Mouse (Mus musculus) forebrain, embryonic 10.5 days (tissue): ENCODE results near the gene Tfap2a. TPM values are rescaled to one million over a fixed set of nuclear protein-coding genes. Genes with fewer than 3 reads are reported as not detected.

Experiments used
- DNase-seq: peaks from one replicate; pipeline ENCODE4 v3.0.0-alpha.2; 2017; ENCODE audit warnings: low spot score; ENCODE audit errors: extremely low spot score
- H3K27ac ChIP-seq: fragments of 300-500 bp; sonication (generic); 2 replicates; pipeline ENCODE4 v1.5.1; 2016; ENCODE audit warnings: mild to moderate bottlenecking
- H3K27me3 ChIP-seq: fragments of 300-500 bp; sonication (generic); 2 replicates; pipeline ENCODE4 v1.6.1; 2016; ENCODE audit warnings: mild to moderate bottlenecking; ENCODE audit not compliant: poor library complexity, severe bottlenecking
- H3K36me3 ChIP-seq: fragments of 300-500 bp; sonication (generic); replicated peaks from 2 replicates; pipeline ENCODE4 v1.6.1; 2016; ENCODE audit warnings: mild to moderate bottlenecking, moderate library complexity
- H3K4me1 ChIP-seq: fragments of 300-500 bp; sonication (generic); 2 replicates; pipeline ENCODE4 v1.6.1; 2016
- H3K4me3 ChIP-seq: fragments of 300-500 bp; sonication (generic); 2 replicates; pipeline ENCODE4 v1.5.1; 2016; ENCODE audit warnings: mild to moderate bottlenecking, moderate library complexity
- H3K9me3 ChIP-seq: fragments of 300-500 bp; sonication (generic); 2 replicates; pipeline ENCODE4 v1.6.1; 2016; ENCODE audit warnings: mild to moderate bottlenecking, moderate library complexity
- WGBS: fragments of 180-500 bp; shearing (Covaris S2); methylation state at CpG from one replicate; pipeline ENCODE4 v1.1.7; 2016; 5-methylcytosine and 5-hydroxymethylcytosine counted together
- polyA plus RNA-seq: library from polyadenylated mRNA; unstranded; fragments of >200 nt; fragmentation: Nextera tagmentation; extraction: Ambion mirVana; gene quantifications from 2 replicates; pipeline ENCODE4 v1.2.1, GENCODE M21; 2016

Gene Tfap2a
- polyA plus RNA-seq, 1 experiment from 2014 or later, result 5.1 TPM

DNA sequence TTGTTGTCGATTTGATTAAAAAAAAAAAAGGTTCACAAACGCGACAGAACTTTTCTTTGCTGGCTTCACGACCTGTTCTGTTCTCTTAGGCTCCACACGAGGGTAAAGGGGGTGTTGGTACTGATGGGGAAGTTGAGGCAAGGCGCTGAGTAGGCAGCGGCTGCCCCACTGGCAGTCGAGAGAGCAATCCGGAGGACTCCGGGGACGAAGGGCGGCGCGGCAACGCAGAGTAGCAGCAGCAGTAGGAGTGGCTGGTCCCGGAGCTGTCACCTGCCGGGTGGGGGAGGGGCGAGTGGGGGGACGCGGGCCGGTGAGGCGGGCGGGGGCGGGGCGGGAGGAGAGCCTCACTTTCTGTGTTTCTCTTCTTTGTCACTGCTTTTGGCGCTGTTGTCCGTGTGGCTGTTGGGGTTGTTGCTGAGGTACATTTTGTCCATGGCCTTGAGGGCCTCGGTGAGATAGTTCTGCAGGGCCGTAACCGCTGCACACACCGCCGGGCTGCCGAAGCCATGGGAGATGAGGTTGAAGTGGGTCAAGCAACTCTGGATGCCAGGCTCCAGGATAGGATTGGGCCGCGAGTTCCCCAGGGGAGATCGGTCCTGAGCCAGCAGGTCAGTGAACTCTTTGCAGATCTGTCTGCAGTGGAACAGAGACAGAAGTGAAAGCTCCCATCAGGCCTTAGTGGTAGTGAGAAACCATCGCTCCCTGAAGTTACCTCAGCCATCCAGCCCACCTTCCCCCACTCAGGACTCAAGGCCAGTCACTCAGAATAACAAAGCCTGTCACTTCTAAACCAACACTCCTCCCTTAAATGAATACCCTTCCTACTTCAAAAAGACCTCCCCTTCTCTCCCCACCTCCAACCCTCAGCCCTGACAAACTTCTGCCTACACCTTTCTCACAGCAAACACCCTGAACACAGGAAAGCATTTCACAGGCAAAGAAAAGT is 21.1 kb downstream of the Tfap2a start:
- H3K36me3 ChIP-seq, result no peaks in the 10 kb centered on the region
- H3K27me3 ChIP-seq, result peaks cover 100% of the 10 kb centered on the region
- no peak for DNase-seq
- 0 out of 2 replicates have a peak overlapping the region, but pooled peaks have one; percentile 30 for H3K27ac ChIP-seq
- H3K4me1 ChIP-seq, result peaks cover 45% of the 10 kb centered on the region
- H3K4me3 ChIP-seq, result peak overlapping the region; percentile 23
- WGBS, result 7% methylated on average over 31 of the region's 37 CpGs
- no peaks in the 10 kb centered on the region for H3K9me3 ChIP-seq

DNA sequence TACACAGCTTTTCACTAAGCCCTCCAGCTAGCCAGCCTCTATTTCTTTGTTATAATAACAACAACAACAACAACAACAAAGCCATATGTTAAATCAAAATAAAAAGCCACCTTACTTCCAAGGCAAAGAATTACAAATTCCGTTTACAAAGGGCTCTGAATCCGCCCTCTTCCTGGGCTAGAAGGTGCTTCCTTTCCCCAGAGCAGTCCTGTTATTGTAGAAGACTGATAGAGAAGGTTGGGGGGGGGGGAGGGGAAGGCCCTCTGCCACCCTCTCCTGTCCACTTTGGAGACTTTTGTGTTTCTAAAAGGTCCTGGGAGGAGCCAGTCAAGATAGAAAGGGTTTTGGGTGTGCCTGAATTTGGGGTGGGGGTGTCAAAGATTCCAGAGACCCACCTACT is 23.6 kb downstream of the Tfap2a start:
- no peak for DNase-seq
- no peak overlapping the region for H3K27ac ChIP-seq
- H3K27me3 ChIP-seq, result peaks cover 100% of the 10 kb centered on the region
- H3K4me3 ChIP-seq, result no peak overlapping the region
- H3K36me3 ChIP-seq, result no peaks in the 10 kb centered on the region
- no peaks in the 10 kb centered on the region for H3K9me3 ChIP-seq
- H3K4me1 ChIP-seq, result peaks cover 62% of the 10 kb centered on the region
- 7% methylated on average over 2 of the region's 2 CpGs for WGBS

- WGBS, result 11% methylated on average over 5 of the region's 5 CpGs
- no peak for DNase-seq
- peaks cover 63% of the 10 kb centered on the region for H3K4me1 ChIP-seq
These were observed 24.5 kb downstream of the Tfap2a start for GRCm38 (mm10) chr13:40713681-40714080.

DNA sequence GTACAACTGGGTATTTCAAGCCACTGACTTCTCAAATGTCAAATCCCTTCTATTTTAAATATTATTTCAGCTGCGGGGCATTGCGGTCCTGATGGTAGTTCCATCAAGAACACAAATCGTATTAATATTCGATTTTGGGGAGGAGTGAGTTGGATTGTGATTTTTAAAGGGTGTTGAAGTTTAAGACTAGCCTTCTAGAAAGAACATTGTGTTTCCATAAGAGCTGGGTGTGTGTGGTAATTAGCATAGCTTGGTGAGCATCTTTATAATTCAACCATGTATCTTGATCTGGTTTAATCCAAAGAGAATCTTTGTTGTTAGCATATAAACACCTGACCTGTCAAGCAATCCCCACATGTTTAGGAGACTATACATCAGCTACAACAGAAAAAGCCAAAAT is 24.9 kb downstream of the Tfap2a start:
- WGBS, result 9% methylated on average over 4 of the region's 4 CpGs

More at GRCm38 (mm10) chr13:40713681-40714080, 24.5 kb downstream of the Tfap2a start:
- Histone ChIP-seq H3K27ac (no peak overlapping the region), H3K36me3 (no peaks in the 10 kb centered on the region), H3K9me3 (no peaks in the 10 kb centered on the region), H3K27me3 (peaks cover 100% of the 10 kb centered on the region), H3K4me3 (no peak overlapping the region)

DNA sequence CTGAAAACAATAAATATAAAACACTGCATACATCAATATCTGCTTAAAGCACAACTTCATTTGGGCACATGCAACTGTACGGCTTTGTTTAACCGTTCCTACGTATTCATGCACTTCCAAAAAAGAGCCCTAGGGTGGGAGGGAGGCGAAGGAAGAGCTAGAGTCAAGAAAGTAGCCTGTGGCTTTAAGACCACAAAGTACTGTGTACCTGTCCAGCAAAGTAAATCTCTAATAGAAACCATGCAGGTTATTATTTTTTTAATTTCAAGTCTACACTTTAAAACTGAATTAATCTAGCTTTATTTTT is 25.7 kb downstream of the Tfap2a start:
- no peaks in the 10 kb centered on the region for H3K9me3 ChIP-seq
- WGBS, result under 1% methylated on average over 4 of the region's 4 CpGs

More for the DNA sequence above, 24.9 kb downstream of the Tfap2a start:
- DNase-seq, result no peak
- no peaks in the 10 kb centered on the region for H3K9me3 ChIP-seq
- peaks cover 100% of the 10 kb centered on the region for H3K27me3 ChIP-seq
- H3K36me3 ChIP-seq, result no peaks in the 10 kb centered on the region
- H3K4me1 ChIP-seq, result peaks cover 68% of the 10 kb centered on the region
- no peak overlapping the region for H3K27ac ChIP-seq
- no peak overlapping the region for H3K4me3 ChIP-seq

GRCm38 (mm10) chr13:40711661-40712525 is 26.3 kb downstream of the Tfap2a start:
- DNase-seq, result no peak
- Histone ChIP-seq H3K9me3 (no peaks in the 10 kb centered on the region), H3K36me3 (no peaks in the 10 kb centered on the region), H3K27ac (no peak overlapping the region), H3K4me1 (peaks cover 65% of the 10 kb centered on the region), H3K27me3 (peaks cover 100% of the 10 kb centered on the region), H3K4me3 (no peak overlapping the region)
- WGBS, result 1% methylated on average over 7 of the region's 7 CpGs

More for the DNA sequence above, 25.7 kb downstream of the Tfap2a start:
- DNase-seq, result no peak
- H3K4me3 ChIP-seq, result no peak overlapping the region
- no peaks in the 10 kb centered on the region for H3K36me3 ChIP-seq
- H3K4me1 ChIP-seq, result peaks cover 69% of the 10 kb centered on the region
- H3K27me3 ChIP-seq, result peaks cover 100% of the 10 kb centered on the region
- H3K27ac ChIP-seq, result no peak overlapping the region

GRCm38 (mm10) chr13:40710062-40710342 is 28.2 kb downstream of the Tfap2a start:
- no peaks in the 10 kb centered on the region for H3K36me3 ChIP-seq
- peak overlapping the region; percentile 24; the same call in 1 of the 2 replicates for H3K4me3 ChIP-seq
- DNase-seq, result no peak
- no peaks in the 10 kb centered on the region for H3K9me3 ChIP-seq
- peaks cover 78% of the 10 kb centered on the region for H3K4me1 ChIP-seq
- H3K27me3 ChIP-seq, result peaks cover 100% of the 10 kb centered on the region
- H3K27ac ChIP-seq, result no peak overlapping the region; the same call in 1 of the 2 replicates
- WGBS, result 2% methylated on average over 11 of the region's 11 CpGs

DNA sequence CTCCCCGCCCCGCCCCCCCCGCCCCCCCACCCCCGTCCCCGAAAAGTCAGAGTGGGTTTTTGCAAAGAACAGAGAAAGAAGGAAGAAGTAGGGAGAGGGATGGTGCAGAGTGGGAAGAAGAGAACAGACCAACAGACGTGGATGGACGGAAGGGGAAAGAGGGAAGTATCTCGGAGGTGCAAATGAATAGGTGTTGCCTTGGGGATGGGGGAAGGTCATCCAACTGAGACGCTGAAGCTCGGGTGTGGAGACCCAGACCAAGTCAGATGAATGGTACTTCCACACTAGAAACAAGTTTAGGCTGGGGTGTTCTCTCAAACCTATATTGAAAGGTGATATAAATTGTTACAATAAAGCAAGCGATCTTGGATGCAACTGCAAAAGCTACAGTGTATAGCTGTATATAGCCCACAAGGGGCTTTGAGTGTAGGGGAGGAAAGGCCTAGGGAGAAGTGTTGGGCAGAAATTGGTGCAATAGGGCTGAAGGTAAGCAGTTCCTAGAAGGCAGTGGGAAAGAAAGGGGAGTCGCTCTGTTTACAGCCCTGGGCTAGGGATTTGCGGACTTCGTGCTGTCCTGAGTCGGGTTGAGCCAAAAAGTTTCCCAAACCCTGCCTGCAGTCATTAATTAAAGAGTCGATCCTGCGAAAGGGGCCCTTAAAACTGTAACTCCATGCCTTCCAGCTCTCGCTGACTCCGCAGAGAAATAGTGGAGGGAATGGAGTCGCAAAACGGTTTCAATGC is 28.7 kb downstream of the Tfap2a start:
- under 1% methylated on average over 21 of the region's 21 CpGs for WGBS
- Histone ChIP-seq H3K4me1 (peaks cover 79% of the 10 kb centered on the region), H3K27ac (peak overlapping the region; percentile 58; the same call in 1 of the 2 replicates), H3K27me3 (peaks cover 100% of the 10 kb centered on the region), H3K4me3 (peak overlapping the region; percentile 37), H3K9me3 (no peaks in the 10 kb centered on the region), H3K36me3 (no peaks in the 10 kb centered on the region)
- DNase-seq, result no peak

- peaks cover 80% of the 10 kb centered on the region for H3K4me1 ChIP-seq
- under 1% methylated on average over 26 of the region's 26 CpGs for WGBS
- H3K9me3 ChIP-seq, result no peaks in the 10 kb centered on the region
- H3K36me3 ChIP-seq, result no peaks in the 10 kb centered on the region
- H3K27me3 ChIP-seq, result peaks cover 100% of the 10 kb centered on the region
- H3K4me3 ChIP-seq, result peak overlapping the region; percentile 37
- peak; percentile 60 for DNase-seq
- H3K27ac ChIP-seq, result peak overlapping the region; percentile 58; the same call in 1 of the 2 replicates
These were observed 29.3 kb downstream of the Tfap2a start for GRCm38 (mm10) chr13:40708913-40709312.

GRCm38 (mm10) chr13:40708271-40708670 is 29.9 kb downstream of the Tfap2a start:
- H3K36me3 ChIP-seq, result no peaks in the 10 kb centered on the region
- no peak overlapping the region for H3K27ac ChIP-seq
- DNase-seq, result no peak
- H3K9me3 ChIP-seq, result no peaks in the 10 kb centered on the region
- 2% methylated on average over 5 of the region's 5 CpGs for WGBS
- peaks cover 100% of the 10 kb centered on the region for H3K27me3 ChIP-seq
- H3K4me1 ChIP-seq, result peaks cover 81% of the 10 kb centered on the region
- H3K4me3 ChIP-seq, result no peak overlapping the region

DNA sequence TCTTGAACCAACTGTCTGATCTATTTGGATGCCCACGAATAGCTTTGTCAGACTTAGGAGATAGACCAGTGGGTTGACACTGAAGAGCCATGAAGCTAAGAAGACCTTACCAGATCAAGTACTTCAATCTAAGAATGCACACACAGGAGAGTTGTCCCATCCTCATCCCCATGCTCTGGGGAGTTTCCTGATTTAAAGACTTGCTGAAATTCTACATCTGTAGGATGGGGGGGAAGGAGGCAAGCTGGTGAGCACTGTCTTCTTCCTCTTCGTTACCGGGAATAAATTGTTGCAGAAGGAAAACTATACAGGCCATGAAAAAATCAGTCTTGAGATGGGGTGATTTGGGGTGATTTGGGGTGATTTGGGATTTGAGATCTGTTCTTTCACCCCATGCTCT is 30.5 kb downstream of the Tfap2a start:
- H3K4me3 ChIP-seq, result no peak overlapping the region
- no peak overlapping the region for H3K27ac ChIP-seq
- peaks cover 100% of the 10 kb centered on the region for H3K27me3 ChIP-seq
- no peaks in the 10 kb centered on the region for H3K9me3 ChIP-seq
- WGBS, result 6% methylated on average over 3 of the region's 3 CpGs
- H3K36me3 ChIP-seq, result no peaks in the 10 kb centered on the region
- no peak for DNase-seq
- peaks cover 85% of the 10 kb centered on the region for H3K4me1 ChIP-seq

DNA sequence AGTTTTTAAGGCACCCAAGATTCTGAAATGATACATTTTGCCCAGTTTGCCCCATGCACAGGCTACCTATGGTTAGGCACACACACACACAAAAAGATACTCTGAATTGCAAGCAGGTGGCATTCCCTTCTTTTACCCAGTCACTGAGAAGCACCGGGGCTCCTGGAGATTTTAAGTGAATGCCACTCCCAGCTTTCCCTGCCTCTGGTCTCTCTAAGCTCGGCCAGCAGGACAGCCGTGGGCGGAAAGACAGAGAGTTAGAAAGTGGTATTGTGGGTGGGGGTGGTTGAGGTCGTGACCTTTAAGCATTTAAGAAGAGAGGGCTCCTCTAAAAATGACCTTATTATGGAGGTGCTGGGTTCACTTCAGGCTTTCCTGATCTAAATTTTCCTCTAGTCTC is 31.6 kb downstream of the Tfap2a start:
- Histone ChIP-seq H3K4me3 (no peak overlapping the region), H3K27me3 (peaks cover 100% of the 10 kb centered on the region), H3K36me3 (no peaks in the 10 kb centered on the region), H3K4me1 (peaks cover 80% of the 10 kb centered on the region), H3K27ac (no peak overlapping the region), H3K9me3 (no peaks in the 10 kb centered on the region)
- WGBS, result 2% methylated on average over 5 of the region's 5 CpGs
- DNase-seq, result no peak
